Mouse (Mus musculus): ENCODE measurements around the gene Lmbrd1.

GRCm38 (mm10) chr1:24697677-24698076 is 19.2 kb downstream of the Lmbrd1 start:
- TF ChIP-seq CTCF (IDR thresholded peaks at IDR 0.05; ENCODE audit: extremely low read depth, insufficient read depth, insufficient read length, insufficient replicate concordance) (no peak), POLR2A (IDR thresholded peaks at IDR 0.05; ENCODE audit: low read depth, low read length) (no peak)
